Mouse (Mus musculus) c-Kit-positive CD71-positive TER-119-positive erythroid progenitor cells, embryonic 14.5 days (primary cell): ENCODE measurements around the gene Tgfbr2.
"Not testable (repeated sequence)": the region's sequence is repeated elsewhere in the genome, so short reads cannot be mapped to it uniquely, and the experiment has no call there.

Experiments used
- DNase-seq: peaks from one replicate; pipeline ENCODE4 v3.0.0-alpha.2; 2013; ENCODE audit warnings: low spot score

The Tgfbr2 gene

DNA sequence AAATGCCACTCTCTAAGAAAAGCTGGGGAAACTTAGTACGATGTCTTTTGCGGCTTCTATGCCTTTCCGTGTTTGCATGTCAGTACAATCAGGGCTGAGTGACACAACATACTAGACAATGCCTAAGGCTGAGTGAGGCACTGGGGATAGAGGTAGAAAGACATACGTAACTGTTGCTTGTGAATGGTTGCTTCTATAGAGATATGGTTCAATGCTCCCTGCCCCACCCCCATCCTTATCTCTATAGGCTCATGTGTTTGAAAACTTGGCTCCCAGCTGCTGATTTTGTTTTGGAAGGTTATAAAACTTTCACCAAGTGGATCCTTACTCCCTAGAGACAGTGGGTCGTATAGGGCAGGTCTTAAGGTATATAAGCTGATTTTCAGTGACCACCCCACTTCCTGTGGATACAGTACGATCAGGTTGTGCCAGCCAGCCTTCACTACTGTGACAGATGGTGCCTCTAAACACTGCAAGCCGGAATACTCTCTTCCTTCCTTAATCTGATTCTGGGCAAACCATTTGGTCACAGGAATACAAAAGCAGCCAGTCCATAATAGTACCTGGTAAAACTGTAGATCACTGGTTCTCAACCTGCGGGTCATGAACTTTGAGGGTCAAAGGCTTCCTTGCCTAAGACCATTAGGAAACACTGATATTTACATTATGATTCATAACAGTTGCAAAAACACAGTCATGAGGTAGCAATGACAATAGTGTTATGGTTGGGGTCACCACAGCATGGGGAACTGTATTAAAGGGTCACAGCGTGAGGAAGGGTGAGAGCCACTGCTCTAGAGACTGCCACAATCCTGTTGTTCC is 63.8 kb downstream of the Tgfbr2 start:
- peak; percentile 56 for DNase-seq

DNA sequence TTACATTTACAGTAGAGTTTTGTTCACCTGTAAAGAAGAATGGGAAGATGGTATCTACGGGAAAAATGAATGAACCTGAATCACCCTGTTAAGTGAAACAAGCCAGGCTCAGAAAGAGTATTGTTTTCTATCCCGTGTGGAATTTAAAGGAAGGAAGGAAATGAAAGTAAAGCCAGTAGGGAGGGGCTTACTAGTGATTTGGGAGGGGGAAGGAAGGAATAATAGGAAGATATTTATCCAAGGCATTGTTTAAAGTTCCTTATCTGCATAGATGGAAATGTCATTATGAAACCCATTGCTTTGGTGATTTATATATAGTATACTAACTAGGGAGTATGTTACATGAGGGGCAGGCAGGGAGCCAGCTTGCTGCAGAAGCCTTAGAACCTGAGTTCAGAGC is 66.4 kb downstream of the Tgfbr2 start:
- no peak for DNase-seq

DNA sequence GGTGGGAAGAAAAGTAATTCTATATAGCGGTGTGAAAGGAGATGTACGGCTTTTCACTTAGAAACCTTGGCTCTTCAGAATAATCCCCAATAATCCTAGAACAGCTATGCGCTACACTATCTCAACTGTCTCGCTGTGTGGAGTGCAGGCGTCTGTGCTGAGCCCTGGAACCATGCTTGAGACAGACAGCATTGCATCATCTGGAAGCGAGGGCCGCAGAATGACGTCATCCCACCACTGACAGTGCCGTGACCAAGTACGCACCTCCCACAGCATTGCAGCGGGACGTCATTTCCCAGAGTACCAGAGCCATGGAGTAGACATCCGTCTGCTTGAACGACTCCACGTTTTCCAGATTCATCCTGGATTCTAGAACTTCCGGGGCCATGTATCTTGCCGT is 70.4 kb downstream of the Tgfbr2 start:
- DNase-seq = no peak

DNA sequence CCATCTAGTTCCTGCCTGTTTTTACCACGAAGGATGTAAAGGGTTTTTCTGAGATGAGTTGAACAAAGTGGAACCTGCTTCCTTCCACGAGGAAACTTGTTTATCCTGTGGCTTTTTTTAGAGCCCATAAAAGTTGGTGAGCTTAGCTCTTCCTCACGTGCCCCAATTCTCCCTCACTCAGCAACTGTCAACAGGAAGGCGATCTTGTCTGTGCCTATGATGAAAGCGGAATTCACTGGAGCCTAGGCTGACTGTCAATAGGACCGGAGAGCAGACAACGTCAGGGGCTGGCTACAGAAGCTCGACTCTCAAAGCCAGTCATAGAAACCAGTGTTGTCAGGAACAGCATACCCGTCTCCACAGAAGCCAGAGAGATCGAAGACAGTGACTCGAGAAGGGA is 73.3 kb downstream of the Tgfbr2 start:
- DNase-seq = no peak

DNA sequence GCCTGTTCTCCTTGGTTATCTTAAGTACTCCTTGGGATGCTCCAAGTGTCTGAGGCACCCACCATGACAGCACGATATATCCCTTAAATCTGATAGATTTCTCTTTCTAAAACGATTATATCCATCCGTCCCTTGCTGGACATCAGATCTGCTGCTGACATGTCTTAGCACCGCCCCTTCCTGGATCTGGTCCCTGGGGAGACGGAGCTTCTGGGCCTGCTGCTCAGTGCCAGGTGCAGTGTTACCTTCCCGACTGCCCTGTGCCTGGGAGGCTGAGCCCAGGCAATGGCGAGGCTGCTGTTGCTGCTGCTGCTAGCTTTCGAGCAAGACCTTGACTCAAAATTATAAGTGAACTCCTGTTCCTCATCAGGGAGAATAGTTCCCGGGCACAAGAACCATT is 75.1 kb downstream of the Tgfbr2 start:
- DNase-seq = no peak

DNA sequence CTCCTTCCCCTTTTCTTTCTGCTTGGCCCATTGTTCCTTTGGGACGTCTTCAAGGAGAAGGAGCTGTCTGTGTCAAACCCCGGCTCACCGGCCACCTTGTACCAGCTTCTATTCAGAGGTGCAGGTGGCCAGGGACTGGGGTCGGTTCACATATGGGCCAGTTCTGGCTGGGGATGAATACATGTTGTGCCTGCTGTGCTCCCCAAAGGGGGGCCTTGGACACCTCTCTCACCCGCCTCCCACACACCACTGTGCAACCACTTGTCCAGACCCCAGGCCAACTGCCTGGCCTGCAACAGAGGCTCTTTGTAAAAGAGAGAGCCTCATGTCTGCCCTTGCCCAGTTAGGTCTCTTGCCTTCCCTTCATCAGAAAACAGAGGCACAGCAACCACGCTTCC is 75.6 kb downstream of the Tgfbr2 start:
- no peak for DNase-seq

DNA sequence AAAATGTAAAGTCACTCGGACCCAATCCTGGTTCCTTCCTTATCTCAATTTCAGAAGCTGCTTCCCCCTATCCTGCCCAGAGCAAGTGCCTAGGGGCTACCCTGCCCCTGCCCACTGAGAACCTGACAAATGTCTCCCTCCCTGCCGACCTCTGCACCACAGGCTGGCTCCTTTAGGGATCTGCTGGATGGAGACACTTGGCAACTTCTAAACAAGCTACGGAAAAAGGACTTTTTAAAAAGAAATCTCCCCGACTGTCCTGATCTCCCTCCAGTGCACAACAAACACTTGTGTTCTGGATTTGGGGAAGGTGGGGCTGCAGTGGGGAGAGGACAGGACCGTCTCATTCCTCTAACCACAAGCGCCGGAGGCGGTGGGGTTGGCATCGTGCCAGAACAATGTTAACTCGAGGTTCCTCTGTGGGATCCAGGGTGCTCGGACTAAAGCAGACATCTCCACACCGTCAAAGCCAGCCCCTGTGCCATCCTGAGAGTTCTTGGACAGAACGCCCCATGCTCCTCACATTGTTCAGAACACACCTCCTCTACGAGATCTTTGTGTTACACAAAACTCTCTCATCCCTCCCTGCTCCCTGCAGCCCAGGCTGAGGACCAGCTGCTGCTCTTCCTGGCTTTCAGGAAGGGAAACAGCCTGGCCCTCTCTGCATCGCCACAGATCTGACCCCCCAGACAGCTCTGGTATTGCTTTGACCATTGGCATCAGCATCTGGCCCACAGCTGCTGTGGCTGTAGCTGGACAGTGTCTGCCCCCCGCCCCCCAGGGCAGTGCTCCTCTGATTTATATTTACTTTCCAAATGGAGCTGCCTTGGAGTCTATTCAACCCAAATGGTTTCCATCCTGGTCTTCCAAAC is 76.2 kb downstream of the Tgfbr2 start:
- DNase-seq = no peak

DNA sequence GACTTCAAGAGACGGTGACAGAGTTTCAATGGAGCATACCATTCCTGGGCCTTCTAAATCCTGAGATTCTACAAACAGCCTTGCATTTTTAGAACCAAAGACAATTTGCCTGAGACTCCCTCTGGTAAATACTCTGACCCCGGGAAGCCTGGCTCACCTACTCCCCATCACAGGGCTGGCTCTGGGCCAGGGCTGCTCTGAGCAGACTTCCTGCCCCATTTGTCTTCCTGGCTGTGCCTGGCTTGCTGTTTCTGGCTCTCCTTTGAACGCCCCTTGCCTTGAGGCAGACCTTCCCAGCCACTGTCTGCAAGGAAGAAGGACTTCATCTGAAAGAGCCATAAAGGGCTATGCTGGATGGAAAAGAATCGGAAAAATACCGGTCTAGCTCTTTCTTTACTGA is 83.2 kb downstream of the Tgfbr2 start:
- DNase-seq = no peak

DNA sequence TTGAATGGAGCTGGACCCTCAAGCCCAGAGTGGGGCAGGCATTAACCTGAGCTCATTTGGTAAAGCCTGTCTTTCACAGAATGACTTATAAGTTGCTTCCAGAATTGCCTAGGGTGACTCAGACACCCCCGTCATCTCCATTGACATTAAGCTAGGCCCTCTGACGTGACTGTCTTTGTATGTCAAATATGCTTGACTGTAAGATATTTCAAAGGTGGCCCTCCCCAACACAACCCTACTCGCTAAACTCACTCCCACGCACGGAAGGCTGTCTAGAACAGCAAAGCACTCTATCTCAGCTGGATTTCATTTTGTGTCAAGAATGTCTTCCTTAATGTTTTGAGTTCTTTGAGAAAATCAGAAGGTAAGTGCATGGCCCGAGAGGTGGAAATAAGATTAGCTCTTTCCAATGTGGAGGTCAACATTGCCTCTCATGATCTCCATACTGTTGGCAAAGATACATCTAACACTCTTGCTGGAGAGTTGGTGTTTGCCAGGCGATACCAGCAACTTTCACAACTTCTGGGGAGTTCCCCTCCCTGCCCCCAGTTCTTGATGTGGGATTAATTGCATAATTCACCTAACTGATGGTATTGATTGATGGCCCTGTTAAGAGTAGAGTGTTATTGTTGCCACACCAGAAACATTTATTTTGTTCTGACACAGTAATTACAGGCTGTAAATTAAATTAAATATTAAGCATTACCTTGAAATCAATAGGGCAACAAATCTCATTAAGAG is 83.9 kb downstream of the Tgfbr2 start:
- DNase-seq = no peak

DNA sequence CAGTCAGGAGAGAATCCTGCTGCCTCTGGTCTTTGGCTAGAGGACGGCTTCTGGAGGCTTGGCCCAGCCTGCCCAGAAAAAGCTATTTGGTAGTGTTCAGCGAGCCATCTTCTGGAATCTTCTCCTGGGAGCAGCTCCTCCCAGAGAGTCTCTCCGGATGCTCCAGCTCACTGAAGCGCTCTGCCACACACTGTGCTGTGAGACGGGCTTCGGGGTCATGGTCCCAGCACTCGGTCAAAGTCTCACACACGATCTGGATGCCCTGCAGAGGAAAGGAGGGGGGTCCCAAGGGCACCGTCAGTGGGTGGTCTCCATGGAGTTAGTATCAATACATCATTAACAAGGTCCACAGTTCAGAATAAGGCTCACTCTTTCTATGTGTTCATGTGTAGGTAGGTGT is 84.9 kb downstream of the Tgfbr2 start:
- DNase-seq = no peak

DNA sequence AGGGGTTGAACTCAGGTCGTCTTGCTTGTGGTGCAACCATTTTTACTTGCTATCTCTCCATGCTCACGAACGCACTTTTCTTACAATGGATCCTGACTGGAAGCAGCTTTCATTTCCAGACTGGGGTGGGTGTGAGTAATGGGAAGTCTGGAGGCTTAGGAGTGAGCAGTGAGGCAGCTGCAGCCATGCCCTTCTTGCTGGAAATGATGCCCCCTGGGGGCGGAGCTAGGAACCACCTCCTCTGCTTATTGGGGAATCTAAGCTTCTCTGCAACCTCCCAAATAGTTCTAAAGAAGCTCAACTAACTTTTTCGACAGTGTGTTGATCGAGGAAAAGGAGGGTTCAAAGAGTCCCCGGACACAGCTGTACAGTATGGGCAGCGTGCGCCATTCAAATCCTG is 86.2 kb downstream of the Tgfbr2 start:
- no peak for DNase-seq

DNA sequence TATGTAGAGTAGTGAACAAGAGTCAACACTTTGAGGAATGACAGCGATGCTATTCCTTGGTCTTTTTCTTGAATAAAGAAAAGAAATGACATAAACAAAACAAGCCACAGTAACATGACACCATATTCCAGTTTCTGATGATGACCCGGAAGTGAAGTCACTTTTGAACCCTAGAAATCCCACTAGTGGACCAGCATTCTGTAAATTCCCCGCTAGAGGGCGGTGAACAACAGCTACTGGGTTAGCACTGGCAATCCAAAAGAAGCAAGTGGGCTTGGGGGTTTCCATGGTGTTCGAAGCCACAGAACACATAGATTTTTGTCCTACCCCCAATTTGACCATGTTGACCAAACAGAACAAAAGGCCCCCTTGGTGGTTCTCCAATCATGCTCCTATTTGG is 87.3 kb downstream of the Tgfbr2 start:
- DNase-seq = peak; percentile 60

DNA sequence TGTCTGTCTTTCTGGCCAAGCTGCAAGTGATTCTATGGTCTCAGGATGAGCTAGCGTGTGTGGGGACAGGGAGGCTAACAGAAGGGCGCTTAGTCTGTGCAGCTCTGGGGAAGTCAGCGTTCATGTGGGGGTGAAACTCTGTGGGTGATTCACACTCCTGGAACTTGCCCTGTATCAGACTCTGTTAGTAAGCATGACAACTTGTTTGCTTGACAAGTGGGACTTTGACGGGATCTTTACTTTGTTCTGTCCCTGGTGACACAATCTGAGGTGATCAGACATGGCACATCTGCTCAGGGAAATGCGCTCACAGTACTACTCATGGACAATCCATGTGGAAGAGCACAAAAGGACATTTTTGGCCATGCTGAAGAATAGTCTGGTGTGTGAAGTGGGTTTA is 87.9 kb downstream of the Tgfbr2 start:
- DNase-seq = no peak

DNA sequence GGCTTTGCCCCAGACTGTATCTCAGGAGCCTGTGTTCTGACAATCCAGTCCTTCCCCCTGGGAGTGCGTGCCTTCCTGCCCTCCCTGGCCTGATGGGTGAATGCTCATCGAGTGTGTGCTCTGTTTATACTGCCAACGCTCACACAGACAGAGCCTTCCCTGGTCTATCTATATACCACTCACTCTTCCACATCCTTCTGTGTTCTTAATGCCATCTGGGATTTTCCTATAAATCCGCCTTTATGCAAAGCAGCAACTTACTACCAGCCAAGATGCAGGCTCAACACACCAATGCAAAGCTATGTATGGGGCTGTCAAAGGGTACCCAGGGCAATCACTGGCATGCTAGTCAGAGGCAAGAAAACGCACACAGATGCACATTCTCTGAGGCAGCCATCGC is 89.2 kb downstream of the Tgfbr2 start:
- no peak for DNase-seq

DNA sequence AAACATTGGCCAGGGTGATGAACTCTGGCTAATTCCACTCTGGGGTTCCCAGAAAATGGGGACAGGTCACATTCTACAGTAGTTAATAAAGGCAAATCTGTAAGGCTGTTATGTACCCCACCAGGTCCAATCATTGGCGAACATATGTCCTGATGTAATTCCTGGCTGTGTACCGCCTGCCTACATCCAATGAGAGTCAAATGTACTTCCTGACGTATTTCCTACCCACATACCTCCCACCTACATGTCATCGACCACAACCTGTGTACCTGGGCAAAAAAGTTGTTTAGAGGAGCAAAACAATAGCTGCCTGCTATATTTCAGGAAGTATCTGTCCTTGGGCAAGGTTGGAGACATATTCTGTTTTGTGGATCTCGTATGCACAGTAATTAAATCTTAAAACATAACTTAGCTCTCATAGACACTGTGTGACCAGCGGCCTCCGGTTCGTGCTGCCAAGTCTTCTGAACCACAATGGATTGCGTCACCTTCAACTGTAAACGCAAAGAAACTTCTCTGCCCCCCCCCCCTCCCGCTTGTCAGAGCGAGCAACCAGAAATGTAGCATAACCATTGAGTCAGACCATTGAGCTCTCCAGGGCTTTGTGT is 90.7 kb downstream of the Tgfbr2 start:
- no peak for DNase-seq

DNA sequence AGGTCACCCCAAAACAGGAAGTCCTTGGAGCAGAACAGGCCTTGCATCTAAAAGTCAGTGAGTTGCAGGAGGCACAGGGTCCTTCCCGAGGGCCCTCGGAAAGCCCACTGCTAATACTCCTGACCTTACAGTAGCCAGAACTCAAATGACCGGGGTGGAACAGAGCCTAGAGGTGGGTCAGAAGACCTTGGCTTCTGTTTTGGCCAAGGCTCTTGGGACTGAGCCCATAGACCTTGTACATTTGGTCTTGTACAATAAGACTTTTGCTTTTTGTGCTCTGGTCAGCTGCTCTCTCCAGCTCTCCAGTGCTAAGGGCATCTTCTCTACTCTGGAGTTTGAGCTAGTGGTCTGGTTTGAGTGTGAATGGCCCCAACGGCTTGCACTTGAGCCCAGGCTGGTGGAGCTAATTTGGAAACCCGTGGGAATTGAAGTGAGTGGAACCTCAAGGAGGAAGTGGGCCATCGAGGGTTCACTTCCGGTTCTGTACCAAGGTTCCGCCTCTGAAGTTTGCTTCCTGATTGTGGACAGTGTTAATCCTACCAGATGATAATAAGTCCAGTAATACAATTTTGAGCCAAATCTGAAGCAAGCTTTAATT is 91.3 kb downstream of the Tgfbr2 start:
- DNase-seq = no peak

DNA sequence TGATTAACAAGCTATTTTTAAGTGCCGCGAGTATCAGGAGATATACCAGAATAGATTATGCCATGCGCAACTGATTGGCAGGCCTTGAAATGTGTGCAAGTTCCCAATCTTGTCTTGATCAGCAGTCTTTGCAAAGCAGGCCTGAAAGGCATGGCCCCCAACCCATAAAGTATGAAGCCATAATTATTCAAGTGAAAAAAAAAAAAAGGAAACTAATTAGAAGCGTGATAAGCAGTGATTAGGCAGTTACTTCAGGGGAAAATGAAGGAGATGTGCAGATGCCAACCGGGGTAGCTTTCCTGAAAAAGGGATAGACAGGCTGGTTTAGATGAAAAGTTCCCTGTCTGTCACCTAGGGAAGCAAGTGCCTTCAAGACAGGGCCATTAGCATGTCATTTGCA is 91.9 kb downstream of the Tgfbr2 start:
- no peak for DNase-seq

DNA sequence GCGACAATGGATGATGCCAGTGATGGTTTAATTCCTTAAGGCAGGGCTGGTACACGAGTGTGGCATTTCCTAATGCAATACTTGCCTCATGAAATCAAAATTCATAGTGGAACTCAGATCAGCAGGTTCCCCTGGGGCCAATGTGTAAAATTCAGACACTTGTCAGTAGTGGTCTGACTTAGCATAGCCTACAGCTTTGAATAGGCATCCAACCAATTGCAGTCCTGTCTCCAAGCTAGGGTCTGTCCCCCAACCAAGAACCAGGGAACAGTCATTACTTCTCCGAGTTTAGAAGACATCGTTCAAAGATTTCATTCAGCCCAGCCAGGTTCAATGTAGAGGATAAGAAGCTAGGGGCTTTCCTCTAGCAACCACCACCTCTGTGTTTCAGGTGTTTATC is 93.4 kb downstream of the Tgfbr2 start:
- no peak for DNase-seq

DNA sequence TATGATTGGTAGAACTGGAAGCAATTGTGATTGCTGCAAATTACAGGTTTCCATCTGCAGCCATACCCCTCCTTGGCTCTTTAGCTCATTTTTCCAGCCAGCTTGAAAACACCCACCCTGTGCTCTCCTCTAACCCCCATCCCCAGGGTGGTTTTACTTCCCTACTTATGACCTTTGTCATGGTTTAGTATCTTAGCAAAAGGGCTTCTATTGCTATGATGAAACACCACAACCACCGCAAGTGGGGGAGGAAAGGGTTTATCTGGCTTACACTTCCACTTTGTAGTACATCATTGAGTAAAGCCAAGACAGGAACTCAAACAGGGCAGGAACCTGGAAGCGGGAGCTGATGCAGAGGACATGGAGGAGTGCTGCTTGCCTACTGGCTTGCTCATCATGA is 97.7 kb downstream of the Tgfbr2 start:
- DNase-seq = no peak

DNA sequence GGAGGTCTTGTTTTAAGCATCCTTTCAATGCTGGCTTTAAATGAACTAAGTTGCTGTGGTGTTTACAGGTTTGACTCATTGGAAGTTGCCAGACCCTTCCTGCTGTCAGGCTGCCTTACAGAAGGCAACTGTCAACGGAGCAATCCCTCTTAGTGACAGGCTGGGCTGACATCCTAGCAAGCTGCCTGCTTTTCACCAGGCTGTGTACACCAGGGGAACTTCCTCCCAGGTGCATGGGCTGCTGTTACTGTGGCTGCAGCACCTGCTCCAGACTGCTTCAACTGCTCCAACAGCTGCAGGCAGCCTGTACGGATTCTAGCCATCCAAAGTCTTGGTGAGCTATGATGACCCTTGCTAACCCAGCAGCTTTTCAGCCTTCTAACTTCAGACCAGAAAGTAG is 98.2 kb downstream of the Tgfbr2 start:
- no peak for DNase-seq

DNA sequence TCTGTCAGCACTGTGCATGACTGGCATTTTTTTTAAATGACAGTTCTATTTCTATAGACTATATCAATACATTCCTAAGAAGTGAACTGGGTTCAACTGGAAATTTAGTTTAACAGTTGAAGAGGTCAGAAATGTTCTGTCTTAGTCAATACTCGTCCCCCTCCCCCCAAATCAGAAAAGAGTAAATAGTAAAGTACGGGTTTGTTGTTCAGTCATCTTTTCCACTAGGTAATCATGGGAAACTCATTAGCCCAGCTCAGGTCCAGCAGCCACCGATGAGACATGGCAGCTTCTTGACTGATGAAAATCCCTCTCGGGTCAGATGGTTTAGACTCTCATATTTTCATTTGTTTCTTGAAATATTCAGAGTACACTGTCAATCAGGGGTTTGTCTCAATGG is 99.0 kb downstream of the Tgfbr2 start:
- no peak for DNase-seq

DNA sequence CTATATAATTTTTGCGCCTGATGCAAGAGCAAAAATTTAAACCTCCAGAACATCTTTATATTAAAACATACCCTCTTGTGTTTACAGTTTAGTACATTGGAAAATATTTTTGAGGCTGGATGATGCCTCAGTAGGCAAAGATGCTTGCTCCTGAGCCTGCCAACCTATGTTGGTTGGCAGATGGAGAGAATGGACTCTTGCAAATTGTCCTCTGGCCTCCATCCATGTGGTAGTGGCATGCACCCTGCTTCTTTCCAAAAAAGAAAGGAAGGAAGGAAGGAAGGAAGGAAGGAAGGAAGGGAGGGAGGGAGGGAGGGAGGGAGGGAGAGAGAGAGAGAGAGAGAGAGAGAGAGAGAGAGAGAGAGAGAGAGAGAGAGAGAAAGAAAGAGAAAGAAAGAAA is 103.6 kb downstream of the Tgfbr2 start:
- not testable (repeated sequence) for DNase-seq
